Mouse (Mus musculus) thymus, adult 2 months (tissue): ENCODE measurements around the gene Fam243.

Experiments used
- CTCF ChIP-seq: fragments of 200-500 bp; IDR thresholded peaks from 2 replicates; pipeline ENCODE4 v1.5.1; 2012; ENCODE audit warnings: mild to moderate bottlenecking, control low read depth, low read length, moderate library complexity, borderline replicate concordance; ENCODE audit not compliant: control insufficient read depth, poor library complexity, insufficient read depth; ENCODE audit errors: extremely low read depth
- POLR2A ChIP-seq: fragments of 200-500 bp; IDR thresholded peaks from 2 replicates; pipeline ENCODE4 v1.6.1; 2012; ENCODE audit warnings: mild to moderate bottlenecking, low read length, control low read depth, moderate library complexity; ENCODE audit not compliant: control insufficient read depth, poor library complexity, insufficient read depth; ENCODE audit errors: extremely low read depth

DNA sequence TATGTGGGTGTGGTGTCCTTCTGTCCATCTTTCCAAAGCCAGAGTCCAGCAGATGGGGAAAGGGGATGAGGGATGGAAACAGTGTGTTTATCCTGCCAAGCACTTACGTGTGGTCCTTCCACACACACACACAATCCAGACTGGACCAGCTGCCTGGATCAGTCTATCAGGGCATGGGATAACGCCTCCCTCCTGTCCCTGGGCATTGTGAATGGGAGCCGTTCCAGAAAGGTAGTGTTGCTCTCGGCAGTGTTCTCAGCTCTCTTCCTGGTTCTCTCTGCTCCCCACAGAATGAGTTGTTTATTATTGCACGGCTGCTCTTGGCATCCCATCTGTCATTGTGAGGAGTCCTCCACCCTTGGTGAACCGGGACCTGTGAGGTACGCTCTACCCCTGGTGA, 39.5 kb upstream of the Fam243 start:
- no peak for TF ChIP-seq CTCF
- no peak for TF ChIP-seq POLR2A
